Mouse (Mus musculus) C2C12 (cell line): ENCODE results near the gene Gm20388. TPM values are rescaled to one million over a fixed set of nuclear protein-coding genes. Genes with fewer than 3 reads are reported as not detected.

Experiments
- H3K27me3 ChIP-seq: one replicate; pipeline ENCODE4 v1.6.1; 2011; ENCODE audit not compliant: control insufficient read depth, insufficient read depth, insufficient read length
- H3K36me3 ChIP-seq: one replicate; pipeline ENCODE4 v1.6.1; 2011; ENCODE audit not compliant: control insufficient read depth, insufficient read depth
- H3K4me3 ChIP-seq: one replicate; pipeline ENCODE4 v1.5.1; 2011; ENCODE audit warnings: mild to moderate bottlenecking, control low read depth; ENCODE audit not compliant: poor library complexity, insufficient read depth, severe bottlenecking
- H3K79me2 ChIP-seq: one replicate; pipeline ENCODE4 v1.6.1; 2011; ENCODE audit not compliant: control insufficient read depth, insufficient read depth
- H3K79me3 ChIP-seq: one replicate; pipeline ENCODE4 v1.6.1; 2011; ENCODE audit warnings: low read depth, control low read depth
- H3ac ChIP-seq: one replicate; pipeline ENCODE3; 2011; ENCODE audit warnings: low read depth; ENCODE audit not compliant: control insufficient read depth, insufficient read length
- CEBPB ChIP-seq: IDR thresholded peaks from one replicate; pipeline ENCODE4 v1.6.1; 2011; ENCODE audit warnings: low read depth, mild to moderate bottlenecking, control low read depth, moderate library complexity
- CTCF ChIP-seq: IDR thresholded peaks from one replicate; pipeline ENCODE4 v1.5.1; 2011; ENCODE audit not compliant: control insufficient read depth, insufficient read depth, insufficient read length
- FOSL1 ChIP-seq: IDR thresholded peaks from one replicate; pipeline ENCODE4 v1.8.0; 2011; ENCODE audit warnings: mild to moderate bottlenecking, low read length; ENCODE audit not compliant: poor library complexity, insufficient read depth, severe bottlenecking
- MAX ChIP-seq: IDR thresholded peaks from one replicate; pipeline ENCODE4 v1.6.1; 2011; ENCODE audit warnings: mild to moderate bottlenecking, control low read depth
- MYOD1 ChIP-seq: IDR thresholded peaks from one replicate; pipeline ENCODE4 v1.6.1; 2011; ENCODE audit warnings: low read depth; ENCODE audit not compliant: control insufficient read depth, insufficient read length
- MYOG ChIP-seq: IDR thresholded peaks from one replicate; pipeline ENCODE4 v1.6.1; 2011; ENCODE audit not compliant: control insufficient read depth, insufficient read length; ENCODE audit errors: extremely low read depth
- USF1 ChIP-seq: IDR thresholded peaks from one replicate; pipeline ENCODE4 v1.6.1; 2011; ENCODE audit warnings: low read depth, mild to moderate bottlenecking, control low read depth, moderate library complexity
- polyA plus RNA-seq: library from polyadenylated mRNA; unstranded; fragments of >200 nt; fragmentation: generic; extraction: Trizol; gene quantifications from one replicate; pipeline ENCODE4 v1.2.1, GENCODE M21; 2012; ENCODE audit warnings: missing spikeins

Gm20388 gene
- polyA plus RNA-seq, 1 experiment = 15.0 TPM

DNA sequence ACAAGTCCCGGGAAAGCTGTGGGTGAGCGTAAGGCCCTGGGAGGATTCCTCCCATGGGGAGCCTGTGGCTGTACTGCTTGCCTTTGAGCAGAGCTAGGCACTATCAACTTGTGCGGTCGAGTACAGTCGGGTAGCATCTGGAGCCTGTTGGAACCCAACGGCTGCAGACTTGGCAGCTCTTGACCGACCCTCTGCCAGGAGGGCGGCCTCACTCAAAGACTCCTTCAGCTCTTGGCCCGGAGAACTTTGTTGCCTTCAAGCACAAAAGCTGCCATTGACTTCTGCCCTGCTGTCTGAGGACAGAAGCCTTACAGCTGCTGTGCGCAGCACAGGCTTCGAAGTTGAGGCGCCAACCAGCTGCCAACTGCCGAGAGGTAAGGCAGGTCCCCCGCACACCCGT is 1618.1 kb downstream of the Gm20388 start:
- Histone ChIP-seq H3K27me3 (peaks cover 56% of the 10 kb centered on the region), H3K36me3 (no peaks in the 10 kb centered on the region), H3K79me3 (no peaks in the 10 kb centered on the region), H3K79me2 (no peaks in the 10 kb centered on the region), H3ac (no peak overlapping the region), H3K4me3 (no peak overlapping the region)
- no peak for TF ChIP-seq CTCF
- no peak for TF ChIP-seq CEBPB

GRCm38 (mm10) chr8:121530639-121531038 is 1620.0 kb downstream of the Gm20388 start:
- Histone ChIP-seq H3K36me3 (no peaks in the 10 kb centered on the region), H3K79me2 (no peaks in the 10 kb centered on the region), H3K27me3 (peaks cover 46% of the 10 kb centered on the region), H3ac (no peak overlapping the region), H3K79me3 (no peaks in the 10 kb centered on the region), H3K4me3 (no peak overlapping the region)
- TF ChIP-seq CTCF (no peak), FOSL1 (no peak), USF1 (no peak), MYOG (no peak), MYOD1 (no peak), MAX (no peak), CEBPB (no peak)

DNA sequence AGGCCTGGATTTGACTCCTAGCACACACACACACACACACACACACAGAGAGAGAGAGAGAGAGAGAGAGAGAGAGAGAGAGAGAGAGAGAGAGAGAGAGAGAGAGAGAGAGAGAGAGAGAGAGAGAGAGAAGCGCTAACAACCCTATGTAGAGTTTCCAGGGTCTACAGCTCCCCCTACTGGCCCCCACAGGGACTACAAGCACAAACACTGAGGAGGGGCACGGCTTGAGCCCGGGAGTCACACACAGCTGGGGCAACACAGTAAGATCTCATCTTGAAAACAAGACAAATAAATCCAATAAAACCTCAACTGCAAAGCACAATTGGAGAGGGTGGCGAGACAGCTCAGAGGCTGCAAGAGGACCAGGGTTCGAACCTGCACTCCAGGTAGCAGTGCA is 1621.7 kb downstream of the Gm20388 start:
- no peak for TF ChIP-seq CTCF
- TF ChIP-seq MYOD1 = no peak
- no peak for TF ChIP-seq MYOG
- TF ChIP-seq MAX = no peak
- no peak for TF ChIP-seq FOSL1
- TF ChIP-seq USF1 = no peak
- no peak for TF ChIP-seq CEBPB
- Histone ChIP-seq H3K79me3 (no peaks in the 10 kb centered on the region), H3K4me3 (no peak overlapping the region), H3ac (no peak overlapping the region), H3K36me3 (no peaks in the 10 kb centered on the region), H3K27me3 (peaks cover 29% of the 10 kb centered on the region), H3K79me2 (no peaks in the 10 kb centered on the region)

- Histone ChIP-seq H3K36me3 (no peaks in the 10 kb centered on the region), H3K79me2 (no peaks in the 10 kb centered on the region), H3K4me3 (no peak overlapping the region), H3K27me3 (peaks cover 31% of the 10 kb centered on the region), H3ac (no peak overlapping the region), H3K79me3 (no peaks in the 10 kb centered on the region)
- TF ChIP-seq CTCF (no peak), CEBPB (no peak), FOSL1 (no peak), MAX (no peak), MYOG (no peak), MYOD1 (no peak), USF1 (no peak)
Measured at GRCm38 (mm10) chr8:121541862-121542261, 1631.2 kb downstream of the Gm20388 start.

DNA sequence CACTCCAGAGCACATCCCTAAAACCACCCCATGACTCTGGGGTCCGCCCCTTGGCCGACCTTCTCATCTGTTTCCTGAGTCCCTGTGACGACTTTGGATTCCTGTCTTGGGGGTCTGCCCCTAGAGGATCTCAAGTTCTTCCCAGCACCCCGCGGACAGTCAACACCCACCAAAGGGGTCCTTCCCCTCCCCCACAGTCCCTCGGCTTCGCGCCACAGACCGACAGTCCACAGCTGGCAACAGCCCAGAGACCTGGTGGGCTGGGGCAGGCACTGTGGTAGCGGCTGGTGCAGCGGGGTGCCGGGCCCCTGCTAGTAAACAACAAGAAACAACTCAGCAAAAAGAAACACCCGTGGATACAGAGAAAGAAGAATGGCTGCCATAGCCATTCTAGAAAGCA is 1632.3 kb downstream of the Gm20388 start:
- no peak overlapping the region for H3ac ChIP-seq
- no peaks in the 10 kb centered on the region for H3K36me3 ChIP-seq
- H3K79me2 ChIP-seq = no peaks in the 10 kb centered on the region
- H3K79me3 ChIP-seq = no peaks in the 10 kb centered on the region
- H3K4me3 ChIP-seq = no peak overlapping the region
- TF ChIP-seq MYOD1 (no peak), MAX (no peak)
- H3K27me3 ChIP-seq = peaks cover 31% of the 10 kb centered on the region

DNA sequence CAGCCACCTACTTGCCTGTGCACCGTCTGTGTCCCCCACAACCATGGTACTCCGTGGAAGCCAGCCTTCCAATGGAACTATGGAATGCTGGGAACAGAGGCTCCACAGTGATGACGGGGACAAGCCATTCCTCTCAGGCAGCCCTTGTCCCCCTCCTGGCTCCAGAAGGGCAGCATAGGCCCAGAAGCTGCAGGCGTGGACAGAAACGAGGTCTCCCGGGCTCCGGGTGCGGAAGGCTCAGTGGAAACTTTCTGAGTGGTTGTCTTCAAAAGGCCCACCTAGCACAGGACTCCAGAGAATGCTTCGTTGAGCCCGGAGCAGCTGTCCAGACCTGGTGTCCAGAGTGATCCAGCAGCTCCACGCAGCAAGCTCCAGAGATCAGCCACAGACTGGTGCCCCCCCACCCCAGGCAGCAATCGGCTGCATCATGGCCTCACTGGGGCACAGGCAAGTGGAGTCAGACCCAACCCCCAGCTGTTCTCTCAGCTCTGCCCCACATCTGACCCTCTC is 1633.7 kb downstream of the Gm20388 start, which contains the start of gene 1700018B08Rik:
Gene 1700018B08Rik (minus strand): TSS at position 45 of the 510 bp plus-strand sequence.
- Histone ChIP-seq H3K27me3 (peaks cover 31% of the 10 kb centered on the region), H3K4me3 (no peak within 1 kb of the TSS), H3K79me2 (no peaks in the 10 kb centered on the region), H3ac (no peak within 1 kb of the TSS), H3K36me3 (no peaks in the 10 kb centered on the region), H3K79me3 (no peaks in the 10 kb centered on the region)
- TF ChIP-seq USF1 (no peak), MYOG (no peak), MYOD1 (no peak), MAX (no peak), CTCF (no peak), CEBPB (no peak), FOSL1 (no peak)
